Mouse (Mus musculus) neutrophil, adult 5-6 weeks (primary cell): ENCODE measurements around the gene Cyp3a13. TPM values are rescaled to one million over a fixed set of nuclear protein-coding genes. Genes with fewer than 3 reads are reported as not detected.
"Not testable (repeated sequence)": the region's sequence is repeated elsewhere in the genome, so short reads cannot be mapped to it uniquely, and the experiment has no call there.

Experiments used
- ATAC-seq: fragments of 151-379, 151-347 bp; 2 replicates; pipeline ENCODE4 v1.8.0; 2017; ENCODE audit warnings: mild to moderate bottlenecking, moderate TSS enrichment; ENCODE audit not compliant: insufficient number of reproducible peaks, poor library complexity, low FRiP score, severe bottlenecking; ENCODE audit errors: extremely low read depth
- total RNA-seq: library from RNA; stranded (forward); fragments of 200-1000 nt; gene quantifications from 2 replicates; pipeline ENCODE4 v1.2.3, GENCODE M21; 2017

The Cyp3a13 gene
- total RNA-seq = not detected in 2 replicates

GRCm38 (mm10) chr5:137921532-137921931 lies at the start of gene Cyp3a13:
Gene Cyp3a13 (minus strand): TSS chr5:137921619.
- no peak for ATAC-seq

DNA sequence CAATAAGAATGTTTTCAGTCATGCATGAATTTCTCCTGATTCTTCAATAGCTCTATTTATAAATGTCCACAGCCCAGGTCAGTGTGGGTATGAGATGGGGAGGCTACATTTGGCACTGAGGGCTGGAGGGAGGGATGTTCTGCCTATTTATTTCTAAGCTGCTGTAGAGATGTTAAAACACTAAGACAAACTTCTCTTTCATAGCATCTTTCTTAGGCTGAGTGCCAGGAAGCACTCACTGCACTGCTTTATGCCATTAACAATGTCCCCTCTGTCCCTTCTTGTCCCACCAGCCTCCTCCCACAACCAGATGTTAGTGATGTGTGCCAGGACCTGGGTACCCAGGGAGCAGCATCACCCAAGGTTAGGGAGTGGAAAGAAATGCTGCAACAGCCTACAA lies 45.1 kb upstream of the Cyp3a13 start:
- ATAC-seq = no peak

GRCm38 (mm10) chr5:137962945-137963344 lies 41.5 kb upstream of the Cyp3a13 start, which contains the start of gene Gjc3:
Gene Gjc3 (minus strand): TSS chr5:137963098.
- no peak for ATAC-seq

DNA sequence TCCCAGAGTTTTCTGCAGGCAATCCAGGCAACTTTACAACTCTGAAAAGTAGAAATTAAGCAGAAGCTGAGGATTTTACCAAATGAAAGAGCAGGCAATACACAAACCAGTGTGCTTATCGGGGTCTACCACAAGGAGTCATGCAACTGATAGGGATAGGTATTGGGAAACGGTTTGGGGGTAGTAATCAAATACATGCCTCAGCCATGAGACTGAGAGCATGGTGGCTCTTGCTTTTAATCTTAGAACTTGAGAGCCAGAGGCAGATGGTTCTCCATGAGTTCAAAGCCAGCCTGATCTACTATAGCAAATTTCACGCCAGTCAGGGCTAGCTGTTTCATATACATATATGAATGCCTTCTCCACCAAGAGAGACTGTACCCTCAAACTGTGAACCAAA lies 35.0 kb upstream of the Cyp3a13 start:
- no peak for ATAC-seq

- no peak for ATAC-seq
These were observed 29.8 kb upstream of the Cyp3a13 start for GRCm38 (mm10) chr5:137951218-137951617.

DNA sequence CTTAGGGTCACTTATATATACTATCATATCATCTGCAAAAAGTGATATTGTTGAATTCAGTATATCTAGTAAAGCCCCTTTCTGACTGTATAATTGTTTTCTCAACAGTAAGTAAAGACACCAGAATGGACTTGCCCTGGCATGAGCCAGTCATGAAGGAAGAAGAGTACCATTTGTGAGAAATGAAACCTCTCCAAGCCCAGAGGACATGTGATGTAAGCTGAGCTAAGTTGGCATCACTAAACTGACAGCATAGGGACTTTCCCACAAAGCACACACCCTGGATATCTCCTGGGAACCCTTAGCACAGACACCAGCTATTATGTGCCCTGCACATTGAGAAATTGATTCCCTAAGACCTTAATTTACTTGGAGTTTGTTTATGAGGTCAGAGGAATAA lies 25.9 kb upstream of the Cyp3a13 start:
- no peak for ATAC-seq

- no peak for ATAC-seq
These were observed 21.7 kb upstream of the Cyp3a13 start for GRCm38 (mm10) chr5:137943133-137943532.

DNA sequence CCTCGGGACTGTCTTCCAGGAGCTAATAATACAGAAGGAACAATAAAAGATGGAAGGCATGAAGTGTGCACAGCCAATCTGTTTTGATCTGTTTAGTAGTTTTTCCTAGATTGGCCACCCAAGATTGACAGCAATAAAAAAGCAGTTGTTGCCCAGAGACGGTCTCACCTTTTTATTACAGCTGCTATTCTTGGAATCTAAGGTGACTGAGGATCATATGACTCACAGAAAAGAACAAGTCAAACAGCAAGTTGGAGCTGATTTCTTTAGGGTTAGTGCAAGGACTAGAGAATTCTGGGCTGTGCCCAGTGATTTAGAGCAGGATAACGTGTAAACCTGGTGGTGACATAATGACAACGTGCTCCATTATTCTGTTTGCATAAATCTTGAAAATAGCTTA lies 19.5 kb upstream of the Cyp3a13 start:
- ATAC-seq = no peak

DNA sequence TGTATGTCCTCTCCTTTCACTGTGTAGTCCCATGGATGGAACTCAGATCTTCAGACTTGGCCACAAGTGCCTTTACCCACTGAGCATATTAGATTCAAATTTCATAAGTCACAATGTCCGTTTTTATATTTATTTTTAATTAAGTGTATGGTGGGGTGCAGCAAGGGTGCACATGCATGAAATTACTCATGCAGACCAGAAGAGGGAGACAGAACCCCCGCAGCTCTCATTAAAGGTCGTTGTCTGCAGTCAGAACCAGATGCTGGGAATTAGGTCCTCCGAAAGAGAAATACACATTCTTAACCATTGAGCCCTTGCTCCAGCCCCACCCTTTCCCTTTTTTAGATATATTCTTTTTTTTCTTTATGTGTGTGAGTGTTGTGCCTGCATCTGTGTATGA lies 15.8 kb upstream of the Cyp3a13 start:
- ATAC-seq = no peak

- ATAC-seq = no peak
These were observed 15.1 kb upstream of the Cyp3a13 start for GRCm38 (mm10) chr5:137936486-137936885.

DNA sequence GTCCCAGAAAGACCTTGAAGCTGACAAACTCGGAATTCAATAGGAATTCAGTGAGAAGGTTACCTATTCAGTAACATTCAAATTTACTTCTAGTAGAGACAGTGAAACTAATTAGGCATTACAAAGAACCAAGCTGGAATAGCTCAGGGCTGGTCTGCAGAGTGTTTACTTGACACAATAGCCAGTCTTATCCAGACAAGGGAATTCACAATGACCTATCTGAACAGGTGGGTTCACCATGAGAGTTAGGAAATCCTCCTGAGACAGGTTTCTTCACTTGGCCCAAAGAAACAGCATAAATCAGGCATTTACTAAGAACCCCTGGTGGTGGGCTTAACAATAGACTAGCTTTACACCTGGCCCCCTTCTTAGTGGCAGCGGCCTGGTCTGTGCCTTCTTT lies 12.5 kb upstream of the Cyp3a13 start:
- ATAC-seq = not testable (repeated sequence)

DNA sequence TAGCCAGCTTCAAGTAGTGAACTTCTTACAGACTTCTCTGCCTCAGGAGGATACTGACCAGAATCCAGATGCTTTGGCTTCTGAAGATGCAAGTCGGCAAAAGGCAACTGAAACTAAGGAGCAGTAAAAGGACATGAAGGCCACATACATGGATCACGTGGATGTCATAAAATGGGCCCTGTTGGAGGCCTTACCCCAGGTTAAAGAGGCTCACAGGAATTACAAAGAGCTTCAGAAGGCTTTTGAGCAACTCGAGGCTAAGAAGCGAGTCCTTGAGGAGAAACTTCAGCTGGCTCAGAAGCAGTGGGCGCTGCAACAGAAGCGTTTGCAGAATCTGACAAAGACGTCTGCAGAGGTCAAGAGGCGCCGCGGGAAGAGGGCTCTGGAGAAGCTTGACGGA lies 7.0 kb upstream of the Cyp3a13 start:
- ATAC-seq = no peak

GRCm38 (mm10) chr5:137922171-137922570 lies 752 bp upstream of the Cyp3a13 start:
- ATAC-seq = no peak

- ATAC-seq = no peak
These were observed 5.9 kb downstream of the Cyp3a13 start for GRCm38 (mm10) chr5:137915550-137915949.

DNA sequence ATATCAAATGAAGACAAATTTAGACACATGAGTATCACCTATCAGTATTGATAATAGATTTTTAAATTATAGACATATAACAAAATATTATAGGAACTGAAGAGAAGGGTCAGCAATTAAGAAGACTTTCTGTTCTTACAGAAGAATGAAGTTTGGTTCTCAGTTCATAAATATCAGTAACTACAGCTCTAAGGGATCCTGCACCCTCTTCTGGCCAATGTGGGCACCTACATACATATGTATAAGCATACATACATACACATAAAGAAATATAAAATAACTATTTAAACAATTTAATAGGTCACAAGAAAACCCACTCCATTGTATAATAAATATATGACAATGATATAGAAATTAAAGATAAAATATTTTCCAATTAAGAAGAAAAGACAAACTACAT lies 6.9 kb downstream of the Cyp3a13 start:
- no peak for ATAC-seq

GRCm38 (mm10) chr5:137909564-137910262 lies 11.7 kb downstream of the Cyp3a13 start:
- no peak for ATAC-seq

DNA sequence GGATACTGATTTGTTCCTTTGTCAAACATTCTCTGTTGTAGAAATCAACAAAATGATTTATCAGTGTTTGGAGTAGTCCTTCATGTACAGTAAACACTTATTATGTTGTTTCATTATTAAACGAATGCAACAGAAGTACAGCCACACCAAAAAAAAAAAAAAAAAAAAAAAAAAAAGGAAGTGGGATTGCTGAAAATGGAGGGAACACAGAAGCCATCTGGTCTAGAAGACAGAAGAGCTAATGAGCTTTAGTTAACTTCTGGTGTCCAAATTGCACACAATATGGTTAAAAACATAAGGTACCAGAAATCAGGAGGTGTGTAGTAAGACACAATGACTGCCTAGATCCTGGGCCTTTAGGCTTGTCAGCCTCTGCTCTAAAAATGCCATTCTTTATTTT lies 23.6 kb downstream of the Cyp3a13 start:
- no peak for ATAC-seq

DNA sequence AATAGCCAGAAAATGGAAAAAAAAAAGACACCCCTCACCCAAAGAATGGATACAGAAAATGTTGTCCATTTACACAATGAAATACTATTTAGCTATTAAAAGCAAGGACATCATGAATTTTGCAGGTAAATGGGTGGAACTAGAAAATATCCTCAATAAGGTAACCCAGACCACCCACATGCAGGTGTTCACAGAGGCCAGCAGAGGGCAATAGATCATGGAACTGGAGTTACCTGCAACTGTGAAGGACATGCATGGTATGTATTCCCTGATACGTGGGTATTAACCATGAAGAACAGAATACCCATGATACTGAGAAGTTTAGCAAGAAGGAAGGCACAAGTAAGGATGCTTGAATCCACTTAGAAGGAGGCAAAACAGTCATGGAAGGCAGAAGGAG lies 28.5 kb downstream of the Cyp3a13 start:
- ATAC-seq = no peak

- no peak for ATAC-seq
These were observed 33.8 kb downstream of the Cyp3a13 start for GRCm38 (mm10) chr5:137887666-137888065.

GRCm38 (mm10) chr5:137885894-137886293 lies 35.5 kb downstream of the Cyp3a13 start:
- ATAC-seq = peak; percentile 31; the same call in 1 of the 2 replicates

- ATAC-seq = no peak
These were observed 38.1 kb downstream of the Cyp3a13 start for GRCm38 (mm10) chr5:137883345-137883744.
